Mouse (Mus musculus): ENCODE measurements around the gene Fxyd6. TPM values are rescaled to one million over a fixed set of nuclear protein-coding genes. Genes with fewer than 3 reads are reported as not detected.

The Fxyd6 gene
- polyA plus RNA-seq, 1 experiment: 137 TPM

- Histone ChIP-seq H3K27ac (ENCODE audit: insufficient read depth, low read length) (no peak overlapping the region), H3K4me1 (ENCODE audit: control insufficient read depth, insufficient read depth, low read length) (no peaks in the 10 kb centered on the region), H3K4me3 (ENCODE audit: insufficient read depth, low read length) (no peak overlapping the region)
- TF ChIP-seq CTCF (IDR thresholded peaks at IDR 0.05; ENCODE audit: extremely low read depth, insufficient read depth, low read length) (no peak), POLR2A (IDR thresholded peaks at IDR 0.05; ENCODE audit: extremely low read depth, insufficient read depth, low read length) (no peak)
These were observed 36.8 kb downstream of the Fxyd6 start for GRCm38 (mm10) chr9:45406808-45407207.

- Histone ChIP-seq H3K4me1 (ENCODE audit: control insufficient read depth, insufficient read depth, low read length) (no peaks in the 10 kb centered on the region), H3K4me3 (ENCODE audit: insufficient read depth, low read length) (peak overlapping the region; percentile 16), H3K27ac (ENCODE audit: insufficient read depth, low read length) (no peak overlapping the region)
- TF ChIP-seq CTCF (IDR thresholded peaks at IDR 0.05; ENCODE audit: extremely low read depth, insufficient read depth, low read length) (peak; percentile 75), POLR2A (IDR thresholded peaks at IDR 0.05; ENCODE audit: extremely low read depth, insufficient read depth, low read length) (peak; percentile 37; the same call in 1 of the 2 replicates)
These were observed 38.0 kb downstream of the Fxyd6 start for GRCm38 (mm10) chr9:45407706-45408675.

- no peaks in the 10 kb centered on the region for H3K4me1 ChIP-seq (ENCODE audit: control insufficient read depth, insufficient read depth, low read length)
- TF ChIP-seq CTCF (IDR thresholded peaks at IDR 0.05; ENCODE audit: extremely low read depth, insufficient read depth, low read length) (no peak), POLR2A (IDR thresholded peaks at IDR 0.05; ENCODE audit: extremely low read depth, insufficient read depth, low read length) (no peak)
- no peak overlapping the region for H3K4me3 ChIP-seq (ENCODE audit: insufficient read depth, low read length)
- no peak overlapping the region for H3K27ac ChIP-seq (ENCODE audit: insufficient read depth, low read length)
These were observed 40.2 kb downstream of the Fxyd6 start for GRCm38 (mm10) chr9:45410193-45410592.

GRCm38 (mm10) chr9:45410614-45411013 lies 40.6 kb downstream of the Fxyd6 start:
- H3K4me1 ChIP-seq (ENCODE audit: control insufficient read depth, insufficient read depth, low read length): no peaks in the 10 kb centered on the region
- H3K27ac ChIP-seq (ENCODE audit: insufficient read depth, low read length): no peak overlapping the region
- H3K4me3 ChIP-seq (ENCODE audit: insufficient read depth, low read length): no peak overlapping the region
- no peak for TF ChIP-seq POLR2A (IDR thresholded peaks at IDR 0.05; ENCODE audit: extremely low read depth, insufficient read depth, low read length)
- TF ChIP-seq CTCF (IDR thresholded peaks at IDR 0.05; ENCODE audit: extremely low read depth, insufficient read depth, low read length): peak; percentile 14; the same call in 1 of the 2 replicates

- Histone ChIP-seq H3K4me1 (ENCODE audit: control insufficient read depth, insufficient read depth, low read length) (no peaks in the 10 kb centered on the region), H3K27ac (ENCODE audit: insufficient read depth, low read length) (no peak overlapping the region), H3K4me3 (ENCODE audit: insufficient read depth, low read length) (no peak overlapping the region)
- no peak for TF ChIP-seq POLR2A (IDR thresholded peaks at IDR 0.05; ENCODE audit: extremely low read depth, insufficient read depth, low read length)
- no peak for TF ChIP-seq CTCF (IDR thresholded peaks at IDR 0.05; ENCODE audit: extremely low read depth, insufficient read depth, low read length)
These were observed 41.1 kb downstream of the Fxyd6 start for GRCm38 (mm10) chr9:45411111-45411510.

- Histone ChIP-seq H3K4me1 (ENCODE audit: control insufficient read depth, insufficient read depth, low read length) (no peaks in the 10 kb centered on the region), H3K27ac (ENCODE audit: insufficient read depth, low read length) (no peak overlapping the region), H3K4me3 (ENCODE audit: insufficient read depth, low read length) (no peak overlapping the region)
- peak; percentile 67 for TF ChIP-seq CTCF (IDR thresholded peaks at IDR 0.05; ENCODE audit: extremely low read depth, insufficient read depth, low read length)
- TF ChIP-seq POLR2A (IDR thresholded peaks at IDR 0.05; ENCODE audit: extremely low read depth, insufficient read depth, low read length): no peak
These were observed 41.8 kb downstream of the Fxyd6 start for GRCm38 (mm10) chr9:45411803-45412202.

- H3K4me3 ChIP-seq (ENCODE audit: insufficient read depth, low read length): no peak overlapping the region
- H3K4me1 ChIP-seq (ENCODE audit: control insufficient read depth, insufficient read depth, low read length): no peaks in the 10 kb centered on the region
- TF ChIP-seq POLR2A (IDR thresholded peaks at IDR 0.05; ENCODE audit: extremely low read depth, insufficient read depth, low read length) (no peak), CTCF (IDR thresholded peaks at IDR 0.05; ENCODE audit: extremely low read depth, insufficient read depth, low read length) (peak; percentile 85)
- H3K27ac ChIP-seq (ENCODE audit: insufficient read depth, low read length): no peak overlapping the region
These were observed 42.3 kb downstream of the Fxyd6 start for GRCm38 (mm10) chr9:45412287-45412686.

GRCm38 (mm10) chr9:45412700-45413477 lies 42.9 kb downstream of the Fxyd6 start:
- TF ChIP-seq CTCF (IDR thresholded peaks at IDR 0.05; ENCODE audit: extremely low read depth, insufficient read depth, low read length) (no peak), POLR2A (IDR thresholded peaks at IDR 0.05; ENCODE audit: extremely low read depth, insufficient read depth, low read length) (no peak)
- Histone ChIP-seq H3K27ac (ENCODE audit: insufficient read depth, low read length) (no peak overlapping the region), H3K4me1 (ENCODE audit: control insufficient read depth, insufficient read depth, low read length) (no peaks in the 10 kb centered on the region), H3K4me3 (ENCODE audit: insufficient read depth, low read length) (no peak overlapping the region)

- Histone ChIP-seq H3K4me3 (ENCODE audit: insufficient read depth, low read length) (no peak overlapping the region), H3K27ac (ENCODE audit: insufficient read depth, low read length) (no peak overlapping the region), H3K4me1 (ENCODE audit: control insufficient read depth, insufficient read depth, low read length) (no peaks in the 10 kb centered on the region)
- TF ChIP-seq POLR2A (IDR thresholded peaks at IDR 0.05; ENCODE audit: extremely low read depth, insufficient read depth, low read length) (no peak), CTCF (IDR thresholded peaks at IDR 0.05; ENCODE audit: extremely low read depth, insufficient read depth, low read length) (peak; percentile 39)
These were observed 43.6 kb downstream of the Fxyd6 start for GRCm38 (mm10) chr9:45413478-45414140.

Measured in cortical plate, adult 2 months (tissue).